Mouse (Mus musculus) C2C12 (cell line): ENCODE measurements at regions not wholly inside any gene's neighbourhood (a gene's known extent, or its start where the extent isn't known, plus 50 kb on each side); places are given as distances from the start of the nearest gene placed in this dataset.

Experiments used
- CTCF ChIP-seq: IDR thresholded peaks from one replicate; pipeline ENCODE4 v1.5.1; 2011; ENCODE audit not compliant: control insufficient read depth, insufficient read depth, insufficient read length
- FOSL1 ChIP-seq: IDR thresholded peaks from one replicate; pipeline ENCODE4 v1.8.0; 2011; ENCODE audit warnings: mild to moderate bottlenecking, low read length; ENCODE audit not compliant: poor library complexity, insufficient read depth, severe bottlenecking
- MAX ChIP-seq: IDR thresholded peaks from one replicate; pipeline ENCODE4 v1.6.1; 2011; ENCODE audit warnings: mild to moderate bottlenecking, control low read depth
- MYOD1 ChIP-seq: IDR thresholded peaks from one replicate; pipeline ENCODE4 v1.6.1; 2011; ENCODE audit warnings: low read depth; ENCODE audit not compliant: control insufficient read depth, insufficient read length
- USF1 ChIP-seq: IDR thresholded peaks from one replicate; pipeline ENCODE4 v1.6.1; 2011; ENCODE audit warnings: low read depth, mild to moderate bottlenecking, control low read depth, moderate library complexity

GRCm38 (mm10) chr2:171816685-171817419 lies 226.4 kb downstream of the Cbln4 start:
- TF ChIP-seq CTCF (no peak), FOSL1 (no peak), MYOD1 (no peak), USF1 (no peak), MAX (no peak)
